Mouse (Mus musculus) kidney, adult 18-20 months (tissue): ENCODE results near the gene Sec14l3.

Experiments
- DNase-seq: peaks from one replicate; pipeline ENCODE4 v3.0.0; 2021

Sec14l3 gene

DNA sequence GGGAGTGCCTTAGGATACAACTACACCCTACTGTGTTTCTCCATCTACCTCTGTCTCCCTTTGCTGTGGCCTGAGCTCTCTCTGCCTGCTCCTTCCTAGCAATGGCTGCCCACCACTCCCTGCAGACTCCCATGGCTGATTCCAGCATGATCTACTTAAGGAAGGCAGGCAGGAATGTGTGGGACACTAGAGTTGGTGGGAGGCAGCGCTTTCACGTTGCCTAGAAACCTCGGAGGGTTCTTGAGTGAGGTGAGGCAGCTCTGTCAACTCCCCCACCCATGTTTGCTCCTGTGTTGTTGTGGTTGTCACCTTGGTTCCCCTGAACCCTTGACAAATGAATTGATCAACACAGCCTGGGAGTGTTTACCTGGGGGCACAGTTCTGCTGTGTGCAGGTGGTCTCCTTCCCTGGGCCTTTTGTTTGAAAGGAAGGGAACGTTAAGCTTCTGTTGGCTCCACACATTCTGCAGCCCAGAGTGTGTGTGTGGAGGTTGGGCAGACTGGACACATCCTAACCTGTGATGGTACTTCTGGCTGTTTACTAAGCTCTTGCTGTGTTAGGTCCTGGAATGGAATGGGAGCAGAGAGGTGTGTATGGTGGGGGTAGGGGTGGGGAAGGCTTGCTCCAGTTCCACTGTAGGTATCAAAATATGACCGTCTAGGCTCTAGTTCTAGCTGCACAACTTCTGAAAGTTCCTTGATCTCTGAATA, 3.6 kb upstream of the Sec14l3 start:
- DNase-seq: no peak

DNA sequence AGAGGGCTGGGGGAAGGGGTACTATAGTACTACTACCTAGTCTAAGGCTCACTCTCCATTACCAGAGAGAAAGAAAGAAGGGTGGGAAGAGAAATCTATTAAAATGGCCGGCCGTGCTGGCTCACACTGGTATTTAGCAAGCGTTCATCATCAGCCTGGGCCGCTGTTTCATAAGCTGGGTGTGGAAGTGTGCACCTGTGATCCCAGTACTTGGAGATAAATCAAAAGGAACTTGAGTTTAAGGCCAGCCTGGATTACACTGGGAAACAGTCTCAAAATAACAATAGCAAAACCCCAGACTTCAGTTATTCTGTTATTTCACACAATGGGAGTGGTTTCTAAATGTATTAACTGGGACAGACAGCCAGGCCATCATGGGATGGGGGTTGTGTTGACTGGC, 2.1 kb upstream of the Sec14l3 start:
- DNase-seq: no peak

- DNase-seq: no peak
These were observed 1.7 kb upstream of the Sec14l3 start for GRCm38 (mm10) chr11:4062981-4063380.

DNA sequence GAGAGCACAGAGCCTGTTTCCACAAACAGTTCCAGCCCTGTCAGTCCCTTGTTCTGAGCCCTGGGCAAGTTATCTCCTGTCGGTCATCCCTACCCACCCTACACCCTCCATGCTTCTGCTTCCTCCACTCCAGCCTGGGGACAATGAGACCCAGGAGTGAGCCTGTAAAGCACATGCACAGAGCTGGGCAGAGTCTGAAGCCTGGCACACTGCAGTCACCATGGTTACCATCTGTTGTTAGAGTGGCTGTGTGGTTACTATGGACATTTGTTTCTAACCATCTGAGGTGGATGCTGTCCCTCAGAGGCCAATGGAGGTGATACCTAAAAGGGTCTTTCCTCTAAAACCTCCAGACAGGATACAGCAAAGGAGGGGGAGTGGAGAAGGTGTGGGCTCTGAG, 5.0 kb downstream of the Sec14l3 start:
- no peak for DNase-seq

DNA sequence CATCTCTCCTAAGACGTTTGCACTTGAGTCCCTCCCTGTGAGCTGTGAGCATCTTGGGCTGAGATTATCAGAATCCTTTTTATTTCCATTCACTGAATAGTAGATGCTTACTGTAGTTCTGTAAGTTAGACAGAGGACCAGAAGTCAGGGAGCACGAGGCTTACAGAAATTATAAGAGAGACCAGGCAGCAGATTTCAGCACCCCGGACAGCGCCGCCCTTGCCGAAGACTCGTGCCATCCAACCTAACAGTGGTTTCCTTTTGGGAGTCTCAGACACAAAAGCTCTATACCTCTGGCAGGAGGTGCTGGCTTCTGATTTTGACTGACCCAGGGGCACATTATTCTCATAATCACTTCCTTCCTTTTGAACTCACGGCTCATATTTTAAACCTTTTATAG, 12.0 kb downstream of the Sec14l3 start:
- DNase-seq: peak; percentile 52

DNA sequence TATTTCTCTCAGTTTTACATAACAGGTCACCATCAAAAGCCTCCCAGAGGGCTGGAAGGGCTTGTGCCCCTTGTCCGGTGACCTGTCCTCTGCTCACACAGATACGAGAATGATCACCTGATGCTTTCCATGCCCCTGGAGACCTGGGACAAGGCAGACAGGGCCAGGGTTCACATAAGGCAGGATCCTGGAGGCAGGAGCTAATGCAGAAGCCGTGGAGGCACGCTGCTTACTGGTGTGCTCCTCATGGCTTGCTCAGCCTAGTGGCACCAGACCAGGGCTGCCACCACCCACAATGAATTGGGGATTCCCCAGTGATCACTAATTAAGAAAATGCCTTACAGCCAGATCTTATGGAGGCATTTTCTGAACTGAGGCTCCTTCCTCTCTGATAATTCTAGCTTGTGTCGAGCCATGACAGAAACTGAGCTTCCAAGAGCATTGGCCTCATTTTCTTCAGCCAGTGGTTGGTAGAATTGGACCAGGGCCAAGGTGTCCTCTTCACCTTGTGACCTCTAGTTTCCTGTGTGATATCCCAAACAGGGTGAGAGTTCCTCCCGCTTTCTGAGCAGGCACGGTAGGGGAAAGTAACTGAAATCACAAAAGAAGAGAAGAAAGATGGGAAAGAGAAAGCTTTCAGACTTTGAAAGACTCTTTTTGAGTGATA, 13.8 kb downstream of the Sec14l3 start:
- DNase-seq: no peak

GRCm38 (mm10) chr11:4080219-4080618, 15.6 kb downstream of the Sec14l3 start:
- peak; percentile 78 for DNase-seq

GRCm38 (mm10) chr11:4083316-4084078, 18.9 kb downstream of the Sec14l3 start:
- DNase-seq: peak; percentile 45

DNA sequence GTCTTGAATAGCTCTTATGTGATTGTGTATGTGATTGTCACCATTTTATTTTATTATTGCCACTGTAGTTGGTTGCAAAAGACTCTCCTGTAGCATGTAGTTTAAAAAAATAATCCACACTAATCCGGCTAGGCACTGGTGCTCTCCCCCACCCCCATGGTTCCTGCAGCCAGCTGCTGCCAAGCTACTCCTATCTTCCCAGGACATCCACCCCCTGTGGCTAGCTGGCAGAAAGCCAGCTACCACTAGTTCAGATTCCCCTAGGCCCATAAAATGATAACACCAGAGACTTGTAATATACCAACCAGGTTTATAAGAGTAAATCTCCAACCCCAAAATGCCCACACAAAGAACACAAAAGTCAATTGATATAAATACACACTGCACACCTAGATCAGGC, 21.6 kb downstream of the Sec14l3 start:
- DNase-seq: no peak

GRCm38 (mm10) chr11:4087267-4087666, 22.6 kb downstream of the Sec14l3 start:
- no peak for DNase-seq

DNA sequence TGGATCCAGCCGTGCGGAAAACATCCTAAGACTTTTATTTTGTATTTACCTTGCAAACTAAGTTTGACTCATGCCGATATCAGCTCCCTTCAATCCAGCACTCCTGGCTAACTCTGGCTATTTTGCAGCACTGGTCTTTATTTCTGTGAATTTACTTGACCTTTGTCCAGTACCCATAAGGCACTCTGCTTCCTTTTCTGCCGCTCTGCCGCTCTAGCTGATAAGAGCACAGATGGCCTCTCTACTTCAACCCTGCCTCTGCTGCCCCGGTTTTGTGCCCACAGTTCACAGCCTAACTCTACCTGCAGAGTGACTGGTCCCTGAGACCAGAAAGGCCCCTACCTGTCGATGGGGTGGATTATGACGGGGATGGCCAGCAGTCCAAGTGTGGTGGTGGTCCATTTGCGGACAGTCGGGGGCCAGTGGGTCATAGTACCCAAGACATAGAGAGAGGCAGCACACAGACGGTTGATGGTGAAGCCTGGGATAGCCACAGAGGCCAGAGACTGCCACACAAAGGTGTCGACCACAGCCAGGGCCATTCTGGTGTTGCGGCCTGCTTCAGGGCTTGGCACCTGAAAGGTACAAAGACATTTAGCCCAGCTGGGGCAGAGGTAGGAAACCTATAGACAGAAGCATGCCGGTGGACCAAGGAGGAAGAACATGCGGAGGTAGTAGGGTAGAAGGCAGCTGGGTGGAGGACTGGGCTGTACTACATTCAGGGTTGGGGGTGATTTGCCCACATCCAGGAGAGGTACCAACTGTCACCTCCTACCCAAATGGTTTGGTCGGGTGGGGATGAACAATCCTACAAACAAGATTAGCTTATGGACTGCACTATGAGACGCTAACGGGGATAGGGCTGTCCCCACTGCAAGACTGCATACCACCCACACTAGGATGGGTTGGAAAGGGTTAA, 29.1 kb downstream of the Sec14l3 start:
- no peak for DNase-seq

DNA sequence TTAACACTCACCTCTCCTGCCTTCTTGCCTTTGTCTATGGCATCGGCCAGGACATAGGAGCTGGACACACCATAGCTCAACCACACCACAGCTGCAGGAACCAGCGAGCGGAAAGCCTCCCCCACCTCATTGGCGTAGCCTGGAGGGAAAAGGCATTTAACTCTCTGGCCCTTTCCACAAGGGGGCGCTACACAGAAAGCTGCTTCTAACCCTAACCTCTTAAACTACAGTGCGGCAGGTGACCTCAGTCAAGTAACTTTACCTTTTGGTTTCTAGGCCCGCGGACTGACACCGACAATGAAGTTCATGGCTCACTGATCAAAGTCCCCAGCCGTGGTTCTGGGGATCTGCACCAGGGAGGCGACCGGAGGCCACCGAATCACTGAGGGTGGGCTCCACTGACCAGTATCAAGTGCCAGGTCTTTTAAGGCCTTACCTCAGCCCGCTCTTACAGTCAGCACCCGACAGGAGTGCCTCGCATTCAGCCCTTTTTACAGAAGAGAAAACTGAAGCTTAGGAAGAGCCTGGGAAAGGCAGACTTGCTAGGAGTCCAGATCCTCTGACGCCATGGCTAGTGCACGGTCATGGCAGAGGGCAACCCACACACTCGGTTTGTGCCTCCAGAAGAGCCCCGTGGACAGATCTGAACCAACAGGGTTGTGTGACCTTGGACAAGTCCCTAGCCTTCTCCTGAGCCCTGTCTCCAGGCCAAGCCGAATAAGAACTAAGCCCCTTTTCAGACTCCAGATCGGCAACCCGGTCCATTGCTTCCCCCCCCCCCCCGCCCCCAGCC, 29.9 kb downstream of the Sec14l3 start:
- peak; percentile 81 for DNase-seq

DNA sequence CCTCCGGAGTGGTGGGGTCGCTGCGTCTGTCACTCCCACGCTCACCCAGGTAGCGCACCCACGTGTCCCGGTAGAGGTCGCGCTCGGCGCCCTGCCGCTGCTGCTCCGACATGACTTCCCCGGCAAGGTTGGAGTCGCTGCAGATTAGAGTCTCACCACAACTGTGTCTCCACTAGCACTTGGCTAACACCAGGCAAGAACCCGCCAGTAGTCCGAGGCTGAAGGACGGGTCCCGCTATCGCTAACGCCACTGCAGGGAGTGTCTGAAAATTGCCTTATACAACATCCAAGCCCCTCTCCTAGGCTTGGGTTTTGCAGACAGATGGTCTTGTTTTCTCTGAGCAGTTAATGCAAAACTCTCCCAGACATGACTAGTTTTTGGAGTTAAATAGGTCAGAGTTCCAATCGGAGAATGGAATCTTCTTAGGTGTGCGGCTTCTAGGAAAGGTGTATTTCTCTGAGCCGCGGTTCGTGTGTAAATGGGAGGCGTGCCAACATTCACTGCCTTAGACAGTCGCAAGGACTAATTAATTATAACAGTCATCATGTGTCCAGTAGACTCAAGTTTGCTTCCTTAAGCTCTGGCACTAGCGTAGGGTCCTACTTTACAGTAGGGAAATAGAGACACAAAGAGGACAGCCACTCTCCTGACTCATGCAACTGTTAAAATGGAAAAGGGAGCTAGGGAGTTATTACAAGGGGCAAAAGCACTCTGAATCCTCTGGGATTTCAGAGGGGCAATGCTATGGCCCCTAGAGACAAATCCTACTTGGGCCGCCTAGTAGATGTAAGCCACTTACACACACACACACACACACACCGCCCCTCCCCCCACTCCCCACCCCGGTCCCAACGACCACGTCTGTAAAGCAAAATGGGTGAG, 30.8 kb downstream of the Sec14l3 start, which contains the start of gene Mtfp1:
Gene Mtfp1, minus strand, starts transcription at position 275 of the 883 bp plus-strand sequence.
- peak; percentile 79 for DNase-seq

- peak; percentile 98 for DNase-seq
These were observed 31.7 kb downstream of the Sec14l3 start for GRCm38 (mm10) chr11:4096054-4096984.

DNA sequence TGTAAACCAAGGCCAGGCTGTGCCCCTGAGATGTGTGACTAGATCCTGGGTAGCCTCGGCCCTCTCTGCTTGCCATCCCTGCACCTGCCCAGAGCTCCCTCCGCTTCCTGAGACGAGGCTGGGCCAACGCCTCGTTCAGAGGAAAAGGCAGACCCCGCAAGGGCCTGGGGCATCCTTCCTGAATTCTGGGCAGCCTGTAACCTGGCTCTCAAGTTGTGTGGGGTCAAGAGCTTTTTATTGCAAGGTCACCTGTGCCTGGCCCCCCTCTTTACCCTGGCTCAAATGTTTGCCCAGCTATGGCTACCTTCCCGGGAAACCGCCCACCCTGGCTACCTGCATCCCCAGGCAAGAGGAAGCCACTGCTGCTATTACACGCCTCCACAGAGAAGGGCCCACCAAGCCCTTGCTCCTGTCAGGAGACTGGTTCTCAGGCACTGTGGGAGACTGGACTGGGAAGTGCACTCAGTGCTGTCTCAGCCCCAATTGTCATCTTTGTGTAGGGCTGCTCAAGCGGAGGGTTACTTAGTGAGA, 32.5 kb downstream of the Sec14l3 start:
- DNase-seq: no peak

DNA sequence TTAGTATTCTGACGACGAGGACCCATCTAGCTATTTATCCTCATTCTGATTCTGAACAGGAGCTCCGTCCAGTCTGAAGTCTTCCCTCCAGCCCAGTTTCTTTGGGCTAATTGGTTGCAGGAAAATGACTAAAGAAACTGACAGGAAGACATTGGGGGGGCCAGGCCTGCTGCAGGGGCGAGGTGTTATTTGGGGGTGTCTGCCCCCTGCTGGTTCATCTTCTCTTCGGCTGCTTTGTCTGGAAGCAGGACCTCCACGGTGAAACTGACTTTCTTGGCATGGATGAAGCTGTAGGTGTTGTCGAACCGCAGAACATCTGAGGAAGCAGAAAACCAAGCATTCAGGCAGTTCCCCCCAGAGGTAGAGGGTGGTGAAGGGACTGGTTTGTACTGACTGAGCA, 33.5 kb downstream of the Sec14l3 start:
- no peak for DNase-seq

GRCm38 (mm10) chr11:4098816-4099215, 34.2 kb downstream of the Sec14l3 start:
- DNase-seq: no peak

GRCm38 (mm10) chr11:4099447-4099846, 34.8 kb downstream of the Sec14l3 start:
- DNase-seq: no peak

DNA sequence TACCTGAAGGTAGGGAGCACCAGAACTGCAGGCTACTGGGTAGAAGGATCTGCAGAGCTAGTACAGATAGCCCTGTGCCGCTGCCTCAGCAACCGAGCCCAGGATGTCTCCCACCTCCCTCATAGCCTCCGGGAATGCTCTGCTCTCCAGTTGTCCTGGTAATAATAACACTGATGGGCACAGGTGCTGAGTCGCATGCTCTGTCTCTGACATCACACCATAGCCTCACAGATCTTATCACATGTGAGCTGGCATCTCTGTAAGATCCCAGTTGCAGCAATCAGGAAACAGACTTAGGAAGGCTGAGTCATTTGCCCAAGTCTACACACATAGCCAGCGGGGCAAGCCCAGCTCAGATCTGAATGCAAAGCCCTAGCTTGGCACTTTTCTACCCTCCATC, 37.2 kb downstream of the Sec14l3 start:
- DNase-seq: no peak
